Comparison of ENCODE assay signal across 20 mouse cellular contexts in genomic region chr12:105943077-105943433, GRCm38 (mm10).
DNase-seq lines count a peak whose midpoint lies in the region; ATAC-seq and TF ChIP-seq lines count a peak whose summit lies in the region.
"Had no signal": no experiment of that assay in that cellular context is flagged by ENCODE, and none has a peak within 500 bp of the region (broad histone marks: within the 10 kb centered on the region; RNA-seq: fewer than 3 reads in every experiment).

No protein-coding gene starts in this region.

- peaks cover 5% of the 10 kb centered on the region for H3K36me3 ChIP-seq in erythroblast, embryonic 14.5 days (ENCODE audit: control insufficient read depth)
- H3K36me3 ChIP-seq in liver, embryonic 14.5 days (replicated peaks; ENCODE audit: control insufficient read depth, insufficient read depth, low read depth): no peaks in the 10 kb centered on the region
- H3K36me3 ChIP-seq: embryonic facial prominence, embryonic 15.5 days; hindbrain, embryonic 13.5 days; lung, embryonic 15.5 days; neural tube, embryonic 15.5 days had no signal

- H3K27ac ChIP-seq in liver, embryonic 14.5 days: peak overlapping the region; percentile 55; the same call in 1 of the 2 replicates
- no peak overlapping the region for H3K27ac ChIP-seq in cerebellum, adult 2 months (ENCODE audit: insufficient read depth, low read length)
- H3K27ac ChIP-seq: embryonic facial prominence, embryonic 15.5 days; hindbrain, embryonic 13.5 days; left cerebral cortex, adult 2 months; lung, embryonic 15.5 days; neural tube, embryonic 15.5 days had no signal

- TF ChIP-seq CTCF in liver, embryonic 14.5 days (IDR thresholded peaks at IDR 0.05; ENCODE audit: low read depth): peak; percentile 18; the same call in 1 of the 2 replicates
- no peak for TF ChIP-seq CTCF in cerebellum, adult 2 months (IDR thresholded peaks at IDR 0.05; ENCODE audit: borderline replicate concordance, insufficient read depth, low read depth, low read length)

- TF ChIP-seq EP300 in liver, embryonic 14.5 days (IDR thresholded peaks at IDR 0.05; ENCODE audit: low read depth): peak; percentile 60

- ATAC-seq in liver, embryonic 14.5 days (ENCODE audit: insufficient read depth): peak; percentile 85
- ATAC-seq: midbrain, embryonic 16.5 days had no signal

- peaks cover 2% of the 10 kb centered on the region for H3K27me3 ChIP-seq in erythroblast, embryonic 14.5 days (ENCODE audit: control insufficient read depth)
- no peaks in the 10 kb centered on the region for H3K27me3 ChIP-seq in liver, embryonic 14.5 days (ENCODE audit: control insufficient read depth, insufficient read depth, low read length)
- peaks cover 2% of the 10 kb centered on the region; the same call in 1 of the 2 replicates for H3K27me3 ChIP-seq in cerebellum, adult 2 months (ENCODE audit: control insufficient read depth, insufficient read depth, low read length)
- H3K27me3 ChIP-seq: embryonic facial prominence, embryonic 15.5 days; hindbrain, embryonic 13.5 days; lung, embryonic 15.5 days; neural tube, embryonic 15.5 days had no signal

- H3K4me2 ChIP-seq in liver, embryonic 14.5 days (ENCODE audit: low read depth): peak overlapping the region; percentile 44
- H3K4me2 ChIP-seq: embryonic facial prominence, embryonic 15.5 days; hindbrain, embryonic 13.5 days; lung, embryonic 15.5 days; neural tube, embryonic 15.5 days had no signal

- 47% methylated on average over 8 of the region's 8 CpGs for WGBS in liver, embryonic 14.5 days (ENCODE audit: insufficient replicate concordance)
- WGBS in cerebellum, adult 2 months: 88% methylated on average over 8 of the region's 8 CpGs

- no peak for TF ChIP-seq POLR2A in cerebellum, adult 2 months (IDR thresholded peaks at IDR 0.05; ENCODE audit: borderline replicate concordance, insufficient read depth, low read length)

- H3K4me3 ChIP-seq in erythroblast, embryonic 14.5 days (replicated peaks): peak overlapping the region; percentile 58
- H3K4me3 ChIP-seq in liver, embryonic 14.5 days (ENCODE audit: insufficient read depth in 1 of 2, low read depth in 2 of 2, low read length in 2 of 2): peak overlapping the region in 1 of 2 experiments; percentile 8; a peak in 1 of 4 replicates
- no peak overlapping the region for H3K4me3 ChIP-seq in cerebellum, adult 2 months (replicated peaks; ENCODE audit: insufficient read depth, low read depth, low read length)
- H3K4me3 ChIP-seq: embryonic facial prominence, embryonic 15.5 days; hindbrain, embryonic 13.5 days; left cerebral cortex, adult 2 months; lung, embryonic 15.5 days; neural tube, embryonic 15.5 days had no signal

- H3K9me3 ChIP-seq in erythroblast, embryonic 14.5 days (ENCODE audit: control insufficient read depth, low read length): no peaks in the 10 kb centered on the region
- no peaks in the 10 kb centered on the region for H3K9me3 ChIP-seq in liver, embryonic 14.5 days (ENCODE audit: control insufficient read depth, low read length)
- H3K9me3 ChIP-seq: embryonic facial prominence, embryonic 15.5 days; hindbrain, embryonic 13.5 days; lung, embryonic 15.5 days; neural tube, embryonic 15.5 days had no signal

- peak; percentile 35 for DNase-seq in c-Kit-positive CD71-positive TER-119-negative erythroid progenitor cells, embryonic 14.5 days (ENCODE audit: low read depth)
- peak in 2 of 3 experiments; percentile 46 to 52 for DNase-seq in liver, embryonic 14.5 days (ENCODE audit: low read depth in 3 of 3, low spot score in 3 of 3)
- DNase-seq in frontal cortex, postnatal 25 days (ENCODE audit: low spot score in 2 of 2): no peak
- DNase-seq in natural killer cell, adult 2 months (ENCODE audit: low spot score in 2 of 2): no peak
- DNase-seq in right cerebral cortex, adult 18-20 months: no peak
- DNase-seq in cerebellum, adult 2 months: no peak
- DNase-seq: adrenal gland, postnatal 14 days; cerebellum, adult 18-20 months; cerebellum, postnatal 36 days; gastrocnemius, postnatal 36 days; kidney, adult 18-20 months; lung, postnatal 36 days; thymus, postnatal 14 days had no signal

- H3K4me1 ChIP-seq in erythroblast, embryonic 14.5 days (ENCODE audit: control insufficient read depth): peaks cover 39% of the 10 kb centered on the region
- H3K4me1 ChIP-seq in liver, embryonic 14.5 days (replicated peaks; ENCODE audit: control insufficient read depth in 2 of 2, insufficient read depth in 2 of 2, low read length in 1 of 2): peaks cover 2 to 15% of the 10 kb centered on the region in 2 experiments; a peak in 3 of 4 replicates
- no peaks in the 10 kb centered on the region for H3K4me1 ChIP-seq in cerebellum, adult 2 months (ENCODE audit: control insufficient read depth, insufficient read depth, low read length)
- H3K4me1 ChIP-seq: embryonic facial prominence, embryonic 15.5 days; hindbrain, embryonic 13.5 days; lung, embryonic 15.5 days; neural tube, embryonic 15.5 days had no signal

- peak overlapping the region; percentile 35; the same call in 1 of the 2 replicates for H3K9ac ChIP-seq in liver, embryonic 14.5 days (replicated peaks)
- H3K9ac ChIP-seq: embryonic facial prominence, embryonic 15.5 days; hindbrain, embryonic 13.5 days; lung, embryonic 15.5 days; neural tube, embryonic 15.5 days had no signal

Comparison
In these comparisons a context has a peak if more than half of its experiments do, and no peak if none do; other contexts are left out.
1. DNase-seq: peak in c-Kit-positive CD71-positive TER-119-negative erythroid progenitor cells, embryonic 14.5 days (single experiment) and liver, embryonic 14.5 days (2 of 3); none in frontal cortex, postnatal 25 days (0 of 2), natural killer cell, adult 2 months (0 of 2), right cerebral cortex, adult 18-20 months (single experiment) and cerebellum, adult 2 months (0 of 2).